Mouse (Mus musculus) embryonic facial prominence, embryonic 14.5 days (tissue): ENCODE results near the gene Ubp1. TPM values are rescaled to one million over a fixed set of nuclear protein-coding genes. Genes with fewer than 3 reads are reported as not detected.

Experiments used
- ATAC-seq: fragments of 200-750 bp; cut with Nextera tagmentation; 2 replicates; pipeline ENCODE4 v1.8.0; 2017; ENCODE audit warnings: low read depth, moderate number of reproducible peaks, moderate TSS enrichment
- DNase-seq: peaks from one replicate; pipeline ENCODE4 v3.0.0-alpha.2; 2015; ENCODE audit warnings: low spot score
- H3K27ac ChIP-seq: fragments of 300-500 bp; sonication (generic); replicated peaks from 2 replicates; pipeline ENCODE4 v1.5.1; 2014; ENCODE audit warnings: low read depth, mild to moderate bottlenecking, low read length, moderate library complexity
- H3K27me3 ChIP-seq: fragments of 300-500 bp; sonication (generic); replicated peaks from 2 replicates; pipeline ENCODE4 v1.6.1; 2014; ENCODE audit warnings: low read length; ENCODE audit not compliant: control insufficient read depth, insufficient read depth
- H3K36me3 ChIP-seq: fragments of 300-500 bp; sonication (generic); 2 replicates; pipeline ENCODE4 v1.6.1; 2014; ENCODE audit warnings: low read length, mixed read lengths; ENCODE audit not compliant: control insufficient read depth, insufficient read depth
- H3K4me1 ChIP-seq: fragments of 300-500 bp; sonication (generic); 2 replicates; pipeline ENCODE4 v1.6.1; 2014; ENCODE audit warnings: antibody characterized with exemption, low read length; ENCODE audit not compliant: control insufficient read depth, insufficient read depth
- H3K4me2 ChIP-seq: fragments of 300-500 bp; sonication (generic); 2 replicates; pipeline ENCODE4 v1.6.1; 2014; ENCODE audit warnings: low read depth, mild to moderate bottlenecking, low read length, moderate library complexity, mixed read lengths
- H3K4me3 ChIP-seq: fragments of 300-500 bp; sonication (generic); 2 replicates; pipeline ENCODE4 v1.5.1; 2014; ENCODE audit warnings: low read depth, mild to moderate bottlenecking, low read length
- H3K9ac ChIP-seq: fragments of 300-500 bp; sonication (generic); 2 replicates; pipeline ENCODE4 v1.6.1; 2014; ENCODE audit warnings: low read depth, mild to moderate bottlenecking, low read length, moderate library complexity, mixed read lengths
- H3K9me3 ChIP-seq: fragments of 300-500 bp; sonication (generic); 2 replicates; pipeline ENCODE4 v1.6.1; 2016; ENCODE audit warnings: low read length; ENCODE audit not compliant: control insufficient read depth
- WGBS: fragments of 180-500 bp; shearing (Covaris S2); extraction: QIAGEN DNeasy Blood & Tissue Kit; methylation state at CpG from one replicate; pipeline ENCODE4 v1.1.7; 2014; 5-methylcytosine and 5-hydroxymethylcytosine counted together
- polyA plus RNA-seq: library from polyadenylated mRNA; unstranded; fragments of >200 nt; fragmentation: Nextera tagmentation; extraction: Ambion mirVana; gene quantifications from 2 replicates; pipeline ENCODE4 v1.2.1, GENCODE M21; 2014

Gene Ubp1
- polyA plus RNA-seq, 1 experiment from 2014 or later: 35.1 TPM

DNA sequence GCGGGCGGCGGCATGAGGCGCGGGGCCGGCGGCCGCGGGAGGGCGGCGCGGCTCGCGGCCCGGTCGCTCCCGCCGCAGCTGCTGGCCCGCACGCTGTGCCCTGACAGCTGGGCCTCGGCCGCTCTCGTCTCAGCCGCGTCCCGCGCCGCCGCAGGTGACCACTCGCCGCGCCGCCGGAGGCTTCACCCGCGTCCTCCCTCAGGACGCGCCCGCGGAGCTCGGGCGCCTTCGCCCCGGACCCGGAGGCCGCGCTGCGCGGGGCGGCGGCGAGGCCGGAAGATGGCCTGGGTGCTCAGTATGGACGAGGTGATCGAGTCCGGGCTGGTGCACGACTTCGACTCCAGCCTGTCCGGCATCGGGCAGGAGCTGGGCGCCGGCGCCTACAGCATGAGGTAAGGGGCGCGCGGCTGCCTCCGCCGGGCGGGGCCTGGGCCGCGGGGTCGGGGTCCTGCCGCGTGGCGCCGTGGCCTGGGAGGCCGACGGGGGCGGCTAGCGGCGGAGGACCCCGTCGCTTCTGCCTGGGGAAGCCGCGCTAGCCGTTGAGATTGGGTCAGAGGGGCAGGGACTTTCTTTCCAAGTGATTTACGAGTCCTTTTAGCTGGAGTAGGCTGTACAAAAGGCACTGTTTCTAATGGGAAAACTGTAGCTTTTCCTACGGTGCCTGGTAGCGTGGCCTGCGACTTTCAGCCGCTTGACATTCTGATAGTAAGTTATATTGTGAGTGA is 803 bp downstream of the Ubp1 start:
- H3K36me3 ChIP-seq: no peaks in the 10 kb centered on the region
- H3K4me3 ChIP-seq: peak overlapping the region; percentile 96
- H3K27ac ChIP-seq: peak overlapping the region; percentile 82
- H3K9me3 ChIP-seq: no peaks in the 10 kb centered on the region
- whole genome bisulfite sequencing: under 1% methylated on average over 32 of the region's 91 CpGs
- DNase-seq: peak; percentile 20
- no peaks in the 10 kb centered on the region for H3K27me3 ChIP-seq
- peak overlapping the region; percentile 95 for H3K9ac ChIP-seq
- peak; percentile 15; the same call in 1 of the 2 replicates for ATAC-seq
- peaks cover 17% of the 10 kb centered on the region for H3K4me1 ChIP-seq
- peak overlapping the region; percentile 80 for H3K4me2 ChIP-seq

DNA sequence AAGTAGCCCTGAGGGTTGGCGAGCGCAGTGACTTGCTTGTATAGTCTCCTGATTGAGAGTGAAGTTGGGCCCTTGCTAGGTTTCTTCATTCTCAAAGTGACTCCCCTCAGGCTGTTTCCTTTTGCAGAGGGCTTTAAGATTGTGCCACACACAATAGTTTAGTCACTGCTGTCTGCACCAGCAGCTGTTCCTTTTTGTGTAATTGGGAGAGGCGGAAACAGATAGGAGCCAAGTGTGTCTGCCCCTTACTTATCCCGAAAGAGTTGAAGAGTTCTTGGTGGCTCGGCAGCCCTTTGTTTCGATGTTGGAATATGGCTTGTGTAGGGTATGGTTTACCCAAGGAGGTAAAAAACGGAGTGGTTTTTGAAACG is 1.4 kb downstream of the Ubp1 start:
- Histone ChIP-seq H3K4me3 (peak overlapping the region; percentile 96), H3K9me3 (no peaks in the 10 kb centered on the region), H3K27ac (peak overlapping the region; percentile 82), H3K4me2 (peak overlapping the region; percentile 80), H3K4me1 (peaks cover 17% of the 10 kb centered on the region), H3K9ac (peak overlapping the region; percentile 95), H3K27me3 (no peaks in the 10 kb centered on the region), H3K36me3 (no peaks in the 10 kb centered on the region)
- WGBS: 0% methylated on average over 8 of the region's 8 CpGs
- peak; percentile 40 for DNase-seq
- no peak for ATAC-seq

DNA sequence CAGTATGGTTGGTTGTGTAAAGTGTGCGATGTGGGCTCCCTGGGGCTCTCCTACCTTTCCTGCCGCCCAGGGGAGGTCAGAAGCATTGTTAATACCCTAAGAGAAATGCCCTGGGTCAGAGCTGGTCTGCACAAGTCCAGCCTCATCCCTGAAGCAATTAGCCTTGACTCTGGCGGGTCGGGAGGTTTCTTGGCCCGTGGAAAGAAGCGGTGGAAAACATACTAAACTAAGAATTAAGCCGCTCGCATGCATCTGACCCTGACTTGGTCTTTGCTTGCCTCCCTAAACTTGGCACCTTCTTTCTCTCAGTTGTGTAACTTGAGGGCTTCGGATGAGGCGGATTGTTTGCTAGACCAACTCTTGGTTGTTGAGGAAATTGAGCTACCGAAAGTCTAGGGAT is 1.8 kb downstream of the Ubp1 start:
- Histone ChIP-seq H3K36me3 (no peaks in the 10 kb centered on the region), H3K27me3 (no peaks in the 10 kb centered on the region), H3K4me2 (peak overlapping the region; percentile 80), H3K4me1 (peaks cover 17% of the 10 kb centered on the region), H3K9me3 (no peaks in the 10 kb centered on the region), H3K27ac (no peak overlapping the region), H3K4me3 (peak overlapping the region; percentile 96), H3K9ac (peak overlapping the region; percentile 95)
- WGBS: 20% methylated on average over 11 of the region's 11 CpGs
- no peak for ATAC-seq
- no peak for DNase-seq

DNA sequence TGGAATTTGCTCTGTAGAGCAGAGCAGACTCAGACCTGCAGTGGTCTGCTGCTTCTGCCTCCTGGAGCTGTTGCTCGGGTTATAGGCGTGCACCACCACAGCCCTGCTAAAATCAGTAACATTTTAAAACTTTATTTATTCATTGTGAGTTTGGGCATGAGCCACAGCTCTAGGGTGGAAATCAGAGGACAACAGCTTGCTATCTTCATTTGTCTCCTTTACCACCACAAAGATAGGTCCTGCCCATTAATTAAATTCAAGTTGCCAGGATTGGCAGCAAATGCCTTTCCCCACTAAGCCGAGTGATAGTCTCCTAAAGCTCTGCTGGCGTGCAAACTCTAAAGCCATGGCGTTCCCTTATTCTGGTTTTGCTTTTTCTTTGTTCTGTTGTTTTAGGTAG is 4.9 kb downstream of the Ubp1 start:
- no peaks in the 10 kb centered on the region for H3K9me3 ChIP-seq
- DNase-seq (no peak), ATAC-seq (no peak)
- WGBS: 72% methylated on average over 5 of the region's 5 CpGs
- no peak overlapping the region for H3K27ac ChIP-seq
- H3K4me3 ChIP-seq: no peak overlapping the region
- H3K4me2 ChIP-seq: no peak overlapping the region
- no peaks in the 10 kb centered on the region for H3K36me3 ChIP-seq
- peaks cover 17% of the 10 kb centered on the region for H3K4me1 ChIP-seq
- H3K27me3 ChIP-seq: no peaks in the 10 kb centered on the region
- H3K9ac ChIP-seq: no peak overlapping the region

DNA sequence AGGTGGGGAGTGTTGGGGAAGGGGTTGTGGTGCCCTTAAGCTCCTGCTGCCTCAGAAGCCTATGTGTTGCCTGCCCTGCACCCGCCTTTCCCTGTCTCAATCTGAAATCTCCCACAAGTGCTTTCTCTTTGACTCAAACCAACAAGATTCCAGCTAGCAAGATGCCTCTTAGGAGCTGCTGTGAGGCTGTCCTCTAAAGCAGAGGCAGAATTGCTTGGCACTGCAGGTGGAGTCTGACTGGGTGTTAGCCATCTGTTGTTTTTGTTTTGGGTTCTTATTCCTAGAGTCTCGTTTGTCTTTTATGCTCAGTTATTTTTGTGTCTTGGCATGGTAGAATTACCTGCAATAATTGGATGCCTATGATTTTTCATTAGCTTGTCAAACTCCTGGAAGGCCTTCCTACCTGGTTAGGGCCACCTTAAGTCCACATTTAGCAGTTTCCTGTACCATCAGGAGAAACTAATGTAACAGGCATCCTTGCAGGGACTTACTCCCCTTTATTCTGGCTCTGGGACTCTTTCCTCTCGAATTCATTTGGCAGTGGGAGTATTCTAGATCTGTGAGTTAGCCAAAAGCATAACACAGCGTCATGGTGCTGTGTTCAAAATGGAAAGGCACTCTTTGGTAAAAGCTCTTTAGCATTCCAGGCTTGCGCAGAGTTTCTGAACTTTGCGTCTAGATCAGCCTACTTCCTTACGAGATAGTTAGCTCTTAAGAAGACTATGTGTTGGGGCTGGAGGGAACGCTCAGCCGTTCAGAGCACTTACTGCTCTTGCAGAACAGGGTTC is 8.5 kb downstream of the Ubp1 start:
- Histone ChIP-seq H3K27me3 (no peaks in the 10 kb centered on the region), H3K4me1 (no peaks in the 10 kb centered on the region), H3K27ac (no peak overlapping the region), H3K9me3 (no peaks in the 10 kb centered on the region), H3K4me2 (no peak overlapping the region), H3K9ac (no peak overlapping the region), H3K36me3 (no peaks in the 10 kb centered on the region), H3K4me3 (no peak overlapping the region)
- DNase-seq: no peak
- ATAC-seq: no peak
- WGBS: 85% methylated on average over 9 of the region's 9 CpGs

DNA sequence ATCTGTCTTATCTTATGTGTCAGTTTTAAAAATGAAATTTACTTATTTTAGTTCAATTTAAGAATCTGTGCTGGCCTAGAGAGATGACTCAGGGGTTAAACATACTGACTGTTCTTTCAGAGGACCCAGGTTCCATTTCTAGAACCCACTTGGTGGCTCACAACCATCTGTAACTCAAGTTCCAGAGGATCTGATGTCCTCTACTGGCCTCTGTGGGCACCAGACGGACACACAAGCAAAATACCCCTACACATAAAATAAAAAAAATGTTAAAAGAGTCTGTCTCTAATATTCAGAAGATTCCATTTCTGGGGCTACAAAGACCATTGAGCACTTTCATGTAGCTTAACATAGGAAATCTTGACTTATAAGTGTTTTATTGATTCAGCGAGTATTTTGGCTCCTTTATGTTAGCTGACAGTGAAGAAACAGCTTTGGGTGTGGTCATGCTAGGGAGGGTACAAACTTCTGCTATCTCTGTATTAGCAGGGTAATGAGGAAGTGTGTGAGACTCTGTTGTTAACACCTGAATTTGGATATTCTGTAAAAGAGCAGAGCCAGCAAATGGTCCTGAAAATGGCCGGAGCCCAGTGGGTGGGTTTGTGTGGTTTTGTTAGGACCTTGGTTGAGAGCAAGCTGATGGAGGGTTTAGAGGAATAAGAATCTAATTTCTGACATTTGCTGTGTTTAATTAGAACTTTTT is 10.5 kb downstream of the Ubp1 start:
- H3K9ac ChIP-seq: no peak overlapping the region
- H3K27ac ChIP-seq: no peak overlapping the region
- WGBS: 85% methylated on average over 3 of the region's 3 CpGs
- no peak for ATAC-seq
- no peaks in the 10 kb centered on the region for H3K4me1 ChIP-seq
- H3K4me3 ChIP-seq: no peak overlapping the region
- H3K9me3 ChIP-seq: no peaks in the 10 kb centered on the region
- H3K36me3 ChIP-seq: peaks cover 16% of the 10 kb centered on the region
- H3K27me3 ChIP-seq: no peaks in the 10 kb centered on the region
- DNase-seq: no peak
- H3K4me2 ChIP-seq: no peak overlapping the region

DNA sequence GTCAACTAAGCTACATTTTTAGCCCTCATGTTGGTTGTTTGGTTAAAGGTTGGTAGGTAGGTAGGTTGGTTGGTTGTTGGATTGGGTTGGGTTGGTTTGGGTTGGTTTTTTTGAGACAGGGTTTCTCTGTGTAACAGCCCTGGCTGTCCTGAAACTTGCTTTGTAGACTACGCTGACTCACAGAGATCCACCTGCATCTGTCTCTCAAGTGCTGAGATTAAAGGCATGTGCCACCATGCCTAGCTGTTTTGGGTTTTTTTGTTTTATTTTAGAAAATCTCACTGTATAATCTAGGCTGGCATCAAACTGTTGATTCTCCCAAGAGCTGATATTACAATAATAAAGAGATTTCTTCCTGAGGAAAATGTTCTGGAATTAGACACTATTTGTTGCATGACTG is 12.6 kb downstream of the Ubp1 start:
- Histone ChIP-seq H3K4me2 (no peak overlapping the region), H3K27ac (no peak overlapping the region), H3K4me3 (no peak overlapping the region), H3K9me3 (no peaks in the 10 kb centered on the region), H3K27me3 (no peaks in the 10 kb centered on the region), H3K4me1 (no peaks in the 10 kb centered on the region), H3K9ac (no peak overlapping the region), H3K36me3 (peaks cover 31% of the 10 kb centered on the region)
- WGBS: 94% methylated on average over 1 of the region's 1 CpGs
- no peak for ATAC-seq
- DNase-seq: no peak

DNA sequence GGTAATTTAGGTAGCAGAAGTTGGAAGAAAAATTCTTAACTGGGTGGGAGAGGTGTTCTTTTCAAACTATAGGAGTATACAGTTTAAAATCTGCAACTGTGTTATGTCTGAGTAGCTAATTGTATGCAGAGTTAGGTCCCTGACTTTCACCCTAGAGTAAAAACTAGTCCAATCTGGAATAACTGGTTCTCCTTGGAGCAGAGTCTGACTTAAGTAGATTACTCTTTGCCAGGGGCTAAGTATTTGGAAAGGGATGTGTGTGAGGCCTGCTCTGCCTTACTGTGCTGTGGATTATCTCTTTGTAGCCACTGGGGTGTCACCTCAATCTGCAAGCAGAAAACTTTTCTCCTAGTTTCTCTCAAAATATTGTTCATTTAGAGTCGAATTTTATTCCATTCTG is 16.5 kb downstream of the Ubp1 start:
- DNase-seq (peak; percentile 39), ATAC-seq (no peak)
- Histone ChIP-seq H3K4me3 (no peak overlapping the region), H3K4me1 (no peaks in the 10 kb centered on the region), H3K9me3 (no peaks in the 10 kb centered on the region), H3K4me2 (no peak overlapping the region), H3K9ac (no peak overlapping the region), H3K36me3 (peaks cover 53% of the 10 kb centered on the region), H3K27ac (no peak overlapping the region), H3K27me3 (no peaks in the 10 kb centered on the region)
- WGBS: 79% methylated on average over 1 of the region's 1 CpGs
